Mouse (Mus musculus): ENCODE results near the gene Arpp21. TPM values are rescaled to one million over a fixed set of nuclear protein-coding genes. Genes with fewer than 3 reads are reported as not detected.

Arpp21 gene
- polyA plus RNA-seq, 1 experiment, result not detected

GRCm38 (mm10) chr9:112186336-112187305 is 49.1 kb downstream of the Arpp21 start:
- no peak for TF ChIP-seq CTCF (IDR thresholded peaks at IDR 0.05; ENCODE audit: low read depth, low read length)
- TF ChIP-seq POLR2A (IDR thresholded peaks at IDR 0.05; ENCODE audit: borderline replicate concordance, low read depth, low read length), result no peak
- Histone ChIP-seq H3K4me1 (ENCODE audit: control insufficient read depth, insufficient read depth, low read length) (no peaks in the 10 kb centered on the region), H3K27ac (ENCODE audit: insufficient read depth, low read depth, low read length) (no peak overlapping the region), H3K4me3 (ENCODE audit: insufficient read depth, low read length) (no peak overlapping the region)

DNA sequence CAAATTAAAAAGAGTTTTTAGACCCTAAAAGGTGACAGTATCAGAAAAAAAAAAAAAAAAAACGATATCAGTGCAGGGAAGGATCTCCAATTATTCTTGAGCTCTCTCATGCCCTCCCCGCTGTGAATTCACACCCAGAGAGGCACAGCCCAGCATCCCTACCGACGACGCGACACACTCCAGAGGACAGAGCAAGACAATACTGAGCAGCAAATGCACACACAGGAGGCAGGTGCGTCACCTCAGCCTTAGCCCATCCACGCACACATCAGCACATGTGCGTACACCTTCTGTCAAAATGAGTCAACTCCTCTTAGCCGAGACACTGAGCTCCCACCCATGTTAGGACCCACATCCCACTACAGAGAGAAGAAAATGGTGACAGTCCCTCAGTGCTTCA is 50.0 kb downstream of the Arpp21 start:
- no peak for TF ChIP-seq POLR2A (IDR thresholded peaks at IDR 0.05; ENCODE audit: borderline replicate concordance, low read depth, low read length)
- TF ChIP-seq CTCF (IDR thresholded peaks at IDR 0.05; ENCODE audit: low read depth, low read length), result no peak
- H3K4me3 ChIP-seq (ENCODE audit: insufficient read depth, low read length), result no peak overlapping the region
- no peaks in the 10 kb centered on the region for H3K4me1 ChIP-seq (ENCODE audit: control insufficient read depth, insufficient read depth, low read length)
- no peak overlapping the region for H3K27ac ChIP-seq (ENCODE audit: insufficient read depth, low read depth, low read length)

DNA sequence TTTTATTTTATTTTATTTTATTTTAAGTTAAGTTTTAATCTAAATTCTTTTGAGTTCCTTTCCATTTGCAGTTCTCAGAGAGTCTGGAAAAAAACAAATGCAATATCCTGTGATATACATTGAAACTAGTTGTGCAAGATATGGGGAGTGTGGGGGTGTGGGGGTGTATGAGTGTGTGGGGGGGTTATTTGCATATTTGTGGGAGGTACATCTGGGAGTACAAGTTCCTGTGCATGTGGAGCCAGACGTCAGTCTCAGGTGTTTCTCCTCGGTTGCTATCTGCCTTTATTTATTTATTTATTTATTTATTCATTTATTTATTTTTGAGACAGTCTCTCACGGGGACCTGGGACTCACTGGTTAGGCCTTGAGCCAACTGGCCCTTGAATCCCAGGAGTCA is 53.0 kb downstream of the Arpp21 start:
- TF ChIP-seq POLR2A (IDR thresholded peaks at IDR 0.05; ENCODE audit: borderline replicate concordance, low read depth, low read length) (no peak), CTCF (IDR thresholded peaks at IDR 0.05; ENCODE audit: low read depth, low read length) (no peak)
- no peak overlapping the region for H3K27ac ChIP-seq (ENCODE audit: insufficient read depth, low read depth, low read length)
- peaks cover 4% of the 10 kb centered on the region; the same call in 1 of the 2 replicates for H3K4me1 ChIP-seq (ENCODE audit: control insufficient read depth, insufficient read depth, low read length)
- no peak overlapping the region for H3K4me3 ChIP-seq (ENCODE audit: insufficient read depth, low read length)

DNA sequence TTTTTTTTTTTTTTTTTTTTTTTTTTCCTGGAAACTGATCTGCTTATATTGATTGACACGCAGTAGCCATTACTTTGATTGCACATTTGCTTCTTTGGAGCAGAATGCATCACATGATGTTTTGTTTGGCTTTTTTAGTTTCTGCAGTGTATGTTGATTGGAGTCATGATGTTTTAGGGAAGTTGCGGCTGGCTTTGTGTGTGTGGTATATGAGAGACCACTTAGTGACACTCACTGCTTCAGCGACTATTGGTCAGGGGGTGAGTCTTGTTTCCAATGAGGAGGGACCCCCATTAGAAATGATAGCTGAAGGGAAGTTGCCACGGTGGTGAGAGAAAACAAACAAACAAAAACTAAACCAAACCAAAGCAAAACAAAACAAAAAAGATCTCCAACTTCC is 55.7 kb downstream of the Arpp21 start:
- Histone ChIP-seq H3K4me3 (ENCODE audit: insufficient read depth, low read length) (no peak overlapping the region), H3K27ac (ENCODE audit: insufficient read depth, low read depth, low read length) (no peak overlapping the region; the same call in 1 of the 2 replicates), H3K4me1 (ENCODE audit: control insufficient read depth, insufficient read depth, low read length) (peaks cover 4% of the 10 kb centered on the region; the same call in 1 of the 2 replicates)
- no peak for TF ChIP-seq POLR2A (IDR thresholded peaks at IDR 0.05; ENCODE audit: borderline replicate concordance, low read depth, low read length)
- TF ChIP-seq CTCF (IDR thresholded peaks at IDR 0.05; ENCODE audit: low read depth, low read length), result no peak

GRCm38 (mm10) chr9:112178438-112178837 is 57.3 kb downstream of the Arpp21 start:
- peaks cover 4% of the 10 kb centered on the region; the same call in 1 of the 2 replicates for H3K4me1 ChIP-seq (ENCODE audit: control insufficient read depth, insufficient read depth, low read length)

GRCm38 (mm10) chr9:112177569-112177968 is 58.2 kb downstream of the Arpp21 start:
- no peak for TF ChIP-seq CTCF (IDR thresholded peaks at IDR 0.05; ENCODE audit: low read depth, low read length)
- no peak for TF ChIP-seq POLR2A (IDR thresholded peaks at IDR 0.05; ENCODE audit: borderline replicate concordance, low read depth, low read length)
- Histone ChIP-seq H3K27ac (ENCODE audit: insufficient read depth, low read depth, low read length) (no peak overlapping the region), H3K4me3 (ENCODE audit: insufficient read depth, low read length) (no peak overlapping the region), H3K4me1 (ENCODE audit: control insufficient read depth, insufficient read depth, low read length) (peaks cover 4% of the 10 kb centered on the region; the same call in 1 of the 2 replicates)

More at GRCm38 (mm10) chr9:112178438-112178837, 57.3 kb downstream of the Arpp21 start:
- TF ChIP-seq CTCF (IDR thresholded peaks at IDR 0.05; ENCODE audit: low read depth, low read length) (no peak), POLR2A (IDR thresholded peaks at IDR 0.05; ENCODE audit: borderline replicate concordance, low read depth, low read length) (no peak)
- Histone ChIP-seq H3K27ac (ENCODE audit: insufficient read depth, low read depth, low read length) (no peak overlapping the region), H3K4me3 (ENCODE audit: insufficient read depth, low read length) (no peak overlapping the region)

DNA sequence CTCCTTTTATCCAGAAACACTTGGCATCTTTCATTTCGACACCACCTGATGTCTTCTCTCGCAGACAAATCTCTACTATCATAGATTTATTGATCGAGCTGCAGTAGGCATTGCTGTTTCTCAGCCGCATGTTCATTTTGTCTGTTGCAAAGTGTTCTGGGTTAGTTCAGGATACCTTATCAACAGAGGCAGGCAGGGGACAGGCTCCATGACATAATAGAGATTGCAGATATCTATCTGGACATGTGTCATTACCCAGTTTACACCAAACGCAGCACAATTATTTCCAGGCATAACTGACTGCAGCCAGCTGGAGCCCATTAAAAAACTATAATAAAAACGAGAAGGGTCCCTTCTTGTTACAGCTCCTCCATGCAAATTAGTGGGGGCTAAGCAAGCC is 59.4 kb downstream of the Arpp21 start:
- TF ChIP-seq CTCF (IDR thresholded peaks at IDR 0.05; ENCODE audit: low read depth, low read length), result no peak
- no peak for TF ChIP-seq POLR2A (IDR thresholded peaks at IDR 0.05; ENCODE audit: borderline replicate concordance, low read depth, low read length)
- Histone ChIP-seq H3K4me3 (ENCODE audit: insufficient read depth, low read length) (no peak overlapping the region), H3K4me1 (ENCODE audit: control insufficient read depth, insufficient read depth, low read length) (peaks cover 4% of the 10 kb centered on the region; the same call in 1 of the 2 replicates), H3K27ac (ENCODE audit: insufficient read depth, low read depth, low read length) (no peak overlapping the region)

GRCm38 (mm10) chr9:112174407-112175357 is 61.1 kb downstream of the Arpp21 start:
- Histone ChIP-seq H3K4me1 (ENCODE audit: control insufficient read depth, insufficient read depth, low read length) (peaks cover 2% of the 10 kb centered on the region; the same call in 1 of the 2 replicates), H3K27ac (ENCODE audit: insufficient read depth, low read depth, low read length) (no peak overlapping the region), H3K4me3 (ENCODE audit: insufficient read depth, low read length) (no peak overlapping the region)
- TF ChIP-seq CTCF (IDR thresholded peaks at IDR 0.05; ENCODE audit: low read depth, low read length), result no peak
- no peak for TF ChIP-seq POLR2A (IDR thresholded peaks at IDR 0.05; ENCODE audit: borderline replicate concordance, low read depth, low read length)

DNA sequence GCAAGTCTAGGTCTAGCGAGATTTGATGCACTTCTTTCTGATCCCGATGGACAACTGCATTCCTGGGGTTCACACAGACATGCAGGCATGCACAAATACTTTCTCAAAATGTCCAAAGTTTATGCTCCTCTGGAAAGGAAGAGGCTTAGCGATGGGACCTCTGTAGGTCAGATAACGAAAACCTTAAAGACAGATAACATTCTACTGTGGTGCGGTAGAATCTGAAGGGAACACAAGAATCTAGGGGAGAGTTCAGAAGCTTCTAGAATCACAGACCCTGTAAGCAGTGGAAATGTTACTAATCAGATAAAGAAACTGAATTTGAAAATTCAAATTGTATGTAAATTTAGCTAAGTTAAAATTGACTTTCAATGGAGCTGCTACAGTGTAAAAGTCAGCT is 62.0 kb downstream of the Arpp21 start:
- TF ChIP-seq POLR2A (IDR thresholded peaks at IDR 0.05; ENCODE audit: borderline replicate concordance, low read depth, low read length) (no peak), CTCF (IDR thresholded peaks at IDR 0.05; ENCODE audit: low read depth, low read length) (no peak)
- no peaks in the 10 kb centered on the region for H3K4me1 ChIP-seq (ENCODE audit: control insufficient read depth, insufficient read depth, low read length)
- H3K4me3 ChIP-seq (ENCODE audit: insufficient read depth, low read length), result no peak overlapping the region
- no peak overlapping the region for H3K27ac ChIP-seq (ENCODE audit: insufficient read depth, low read depth, low read length)
